25 mouse cellular contexts compared by ENCODE assay signal in the genomic region with DNA sequence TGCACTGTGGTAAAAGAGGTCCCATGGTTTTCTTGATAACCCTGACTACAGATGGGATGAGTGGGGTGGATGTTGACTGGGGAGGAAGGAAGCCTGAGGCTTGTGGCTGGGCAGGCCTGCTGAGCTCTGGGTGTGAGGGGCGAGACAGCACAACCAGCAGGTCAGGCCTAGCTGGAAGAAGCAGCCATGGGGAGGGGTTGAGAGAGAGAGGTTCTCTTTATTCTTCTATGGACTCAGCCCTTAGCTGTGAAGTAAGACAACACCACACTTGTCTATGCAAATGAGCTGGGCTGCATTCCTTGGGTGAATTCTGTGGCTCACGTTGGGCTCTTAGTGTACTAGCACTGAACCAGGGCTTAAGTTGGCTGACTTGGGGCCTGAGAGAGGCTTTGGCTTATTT. TPM values are rescaled to one million over a fixed set of nuclear protein-coding genes. Genes with fewer than 3 reads are reported as not detected.
A peak's percentile ranks its signal among the peaks of the same experiment; 100 is the strongest.
DNase-seq lines count a peak whose midpoint lies in the region; ATAC-seq and TF ChIP-seq lines count a peak whose summit lies in the region.
"Had no signal": no experiment of that assay in that cellular context is flagged by ENCODE, and none has a peak within 500 bp of the region (broad histone marks: within the 10 kb centered on the region; RNA-seq: fewer than 3 reads in every experiment).

No protein-coding gene starts in this region.

- in situ Hi-C loops in Patski (cut with MboI; ENCODE audit: low pct_unique_long_range_greater_than_20kb): loop anchor here (25.0 kb wide), 1 partner anchor 1903 kb away; no protein-coding TSS in a partner anchor

- ATAC-seq in liver, embryonic 13.5 days (ENCODE audit: low read depth): 0 out of 2 replicates have a peak, but pooled peaks have one; percentile 31
- ATAC-seq in Patski: peak; percentile 81
- peak; percentile 51 for ATAC-seq in megakaryocyte, adult 5-6 weeks (ENCODE audit: poor library complexity, severe bottlenecking)

- peaks cover 12% of the 10 kb centered on the region for H3K4me1 ChIP-seq in liver, embryonic 13.5 days (replicated peaks)
- H3K4me1 ChIP-seq in midbrain, embryonic 10.5 days: no peaks in the 10 kb centered on the region
- H3K4me1 ChIP-seq: heart, embryonic 15.5 days; stomach, embryonic 15.5 days had no signal

- no peak overlapping the region for H3K4me3 ChIP-seq in liver, embryonic 13.5 days (replicated peaks)
- no peak overlapping the region for H3K4me3 ChIP-seq in midbrain, embryonic 10.5 days
- H3K4me3 ChIP-seq: heart, adult 2 months; heart, embryonic 15.5 days; layer of hippocampus, adult 2 months; limb, embryonic 15.5 days; myocyte; stomach, embryonic 15.5 days had no signal

- WGBS in liver, embryonic 13.5 days (ENCODE audit: insufficient replicate concordance): 23% methylated on average over 2 of the region's 2 CpGs
- WGBS in midbrain, embryonic 10.5 days: 43% methylated on average over 2 of the region's 2 CpGs

- no peak overlapping the region for H3K9ac ChIP-seq in liver, embryonic 13.5 days
- H3K9ac ChIP-seq: heart, embryonic 15.5 days; limb, embryonic 15.5 days; stomach, embryonic 15.5 days had no signal

- H3K27me3 ChIP-seq in liver, embryonic 13.5 days: no peaks in the 10 kb centered on the region
- no peaks in the 10 kb centered on the region for H3K27me3 ChIP-seq in Patski
- no peaks in the 10 kb centered on the region for H3K27me3 ChIP-seq in midbrain, embryonic 10.5 days (ENCODE audit: low read depth, poor library complexity, severe bottlenecking)
- H3K27me3 ChIP-seq: heart, embryonic 15.5 days; limb, embryonic 15.5 days; stomach, embryonic 15.5 days had no signal

- H3K36me3 ChIP-seq in liver, embryonic 13.5 days: peaks cover 24% of the 10 kb centered on the region
- H3K36me3 ChIP-seq in midbrain, embryonic 10.5 days: 0 out of 2 replicates have a peak, but pooled peaks cover 6% of the 10 kb centered on the region
- H3K36me3 ChIP-seq: heart, embryonic 15.5 days; stomach, embryonic 15.5 days had no signal

- POLR2A ChIA-PET in Patski (lab: Charles Lee): no interaction called here

- H3K9me3 ChIP-seq in liver, embryonic 13.5 days (replicated peaks): no peaks in the 10 kb centered on the region
- no peaks in the 10 kb centered on the region for H3K9me3 ChIP-seq in midbrain, embryonic 10.5 days (replicated peaks)
- H3K9me3 ChIP-seq: heart, embryonic 15.5 days; limb, embryonic 15.5 days; stomach, embryonic 15.5 days had no signal

- no peak overlapping the region for H3K27ac ChIP-seq in liver, embryonic 13.5 days
- no peak overlapping the region for H3K27ac ChIP-seq in midbrain, embryonic 10.5 days (replicated peaks)
- H3K27ac ChIP-seq: heart, adult 2 months; heart, embryonic 15.5 days; layer of hippocampus, adult 2 months; limb, embryonic 15.5 days; stomach, embryonic 15.5 days had no signal

- CTCF ChIA-PET in Patski (lab: Charles Lee): interaction anchor here (0.9 kb wide), 1 partner anchor 12 kb away, joined by 4 read pairs; no protein-coding TSS in a partner anchor

- DNase-seq in liver, embryonic 13.5 days: no peak
- DNase-seq in liver (no peak), 416B (ENCODE audit: low read depth) (peak; percentile 74), Patski (ENCODE audit: low read depth, low spot score) (no peak)
- DNase-seq in midbrain, embryonic 10.5 days (ENCODE audit: low spot score): no peak
- no peak for DNase-seq in Muller cell, postnatal 12 days (ENCODE audit: inconsistent ontology term)
- no peak for DNase-seq in adrenal gland, adult 18-20 months (ENCODE audit: low spot score in 2 of 2)
- DNase-seq: adrenal gland, postnatal 36 days; B cell, adult 2 months; cerebellum, adult 18-20 months; cerebellum, postnatal 25 days; gastrocnemius, postnatal 10 days; heart, adult 2 months; kidney, adult 18-20 months; kidney, postnatal 10 days; midbrain, embryonic 14.5 days; right cerebral cortex, postnatal 14 days; spleen, adult 18-20 months; thymus, postnatal 14 days had no signal

- no peak overlapping the region for H3K4me2 ChIP-seq in liver, embryonic 13.5 days
- H3K4me2 ChIP-seq: heart, embryonic 15.5 days; limb, embryonic 15.5 days; stomach, embryonic 15.5 days had no signal

- TF ChIP-seq CTCF in Patski (IDR thresholded peaks at IDR 0.05): no peak

RNA-seq across cellular contexts. Expression of gene Dcun1d1, which starts 2.8 kb away (rescaled TPM):
- polyA plus RNA-seq in liver, embryonic 13.5 days (2015; fragmentation: Nextera tagmentation; extraction: Ambion mirVana): 98.7 and 125 TPM in 2 replicates
- polyA plus RNA-seq in Patski (2021): 72.5 TPM
- 131 and 137 TPM in 2 replicates for total RNA-seq in megakaryocyte, adult 5-6 weeks (2015)
- 154 and 189 TPM in 2 replicates for total RNA-seq in megakaryocyte, adult 5-6 weeks (2017)
- polyA plus RNA-seq in midbrain, embryonic 10.5 days (2016; fragmentation: Nextera tagmentation; extraction: Ambion mirVana): 106 and 110 TPM in 2 replicates
- total RNA-seq in adrenal gland, adult 18-20 months (2021): 10 to 100 TPM; 55.9 to 72.4 TPM

Comparison
In these comparisons a context has a peak if more than half of its experiments do, and no peak if none do; other contexts are left out.
1. ATAC-seq: peak in every context shown above with its lines; median percentile 81 in Patski; 51 in megakaryocyte, adult 5-6 weeks; 31 in liver, embryonic 13.5 days.